Mouse (Mus musculus) thymus, adult 2 months (tissue): Measurements from ENCODE around the gene 9330161L09Rik. TPM values are rescaled to one million over a fixed set of nuclear protein-coding genes. Genes with fewer than 3 reads are reported as not detected.
A peak's percentile ranks its signal among the peaks of the same experiment; 100 is the strongest.

Experiments
- DNase-seq: peaks from one replicate; pipeline ENCODE4 v3.0.0; 2021
- H3K27ac ChIP-seq: fragments of 200-500 bp; 2 replicates; pipeline ENCODE4 v1.5.1; 2012; ENCODE audit warnings: low read length, control low read depth; ENCODE audit not compliant: control insufficient read depth, insufficient read depth
- H3K27me3 ChIP-seq: fragments of 200-500 bp; 2 replicates; pipeline ENCODE4 v1.6.1; 2012; ENCODE audit warnings: mild to moderate bottlenecking, low read length, moderate library complexity, mixed read lengths; ENCODE audit not compliant: control insufficient read depth, insufficient read depth
- H3K36me3 ChIP-seq: fragments of 200-500 bp; 2 replicates; pipeline ENCODE4 v1.6.1; 2012; ENCODE audit warnings: mild to moderate bottlenecking, low read length, moderate library complexity; ENCODE audit not compliant: control insufficient read depth, insufficient read depth
- H3K4me1 ChIP-seq: fragments of 200-500 bp; replicated peaks from 2 replicates; pipeline ENCODE4 v1.6.1; 2012; ENCODE audit warnings: low read length; ENCODE audit not compliant: control insufficient read depth, insufficient read depth
- H3K4me3 ChIP-seq: fragments of 200-500 bp; 2 replicates; pipeline ENCODE4 v1.5.1; 2012; ENCODE audit warnings: mild to moderate bottlenecking, low read length, control low read depth, moderate library complexity; ENCODE audit not compliant: control insufficient read depth, insufficient read depth
- CTCF ChIP-seq: fragments of 200-500 bp; IDR thresholded peaks from 2 replicates; pipeline ENCODE4 v1.5.1; 2012; ENCODE audit warnings: mild to moderate bottlenecking, control low read depth, low read length, moderate library complexity, borderline replicate concordance; ENCODE audit not compliant: control insufficient read depth, poor library complexity, insufficient read depth; ENCODE audit errors: extremely low read depth
- POLR2A ChIP-seq: fragments of 200-500 bp; IDR thresholded peaks from 2 replicates; pipeline ENCODE4 v1.6.1; 2012; ENCODE audit warnings: mild to moderate bottlenecking, low read length, control low read depth, moderate library complexity; ENCODE audit not compliant: control insufficient read depth, poor library complexity, insufficient read depth; ENCODE audit errors: extremely low read depth
- WGBS: fragments of 180-500 bp; shearing (Covaris S2); methylation state at CpG from one replicate; pipeline ENCODE4 v1.1.7; 2018; 5-methylcytosine and 5-hydroxymethylcytosine counted together
- polyA plus RNA-seq: library from polyadenylated mRNA; depleted of rRNA; stranded (reverse); fragments of >200 nt; gene quantifications from 2 replicates; pipeline ENCODE4 v1.2.3, GENCODE M21; 2012

9330161L09Rik gene
- polyA plus RNA-seq, 1 experiment: 1.7 TPM

GRCm38 (mm10) chr12:103373530-103374236, 33.9 kb downstream of the 9330161L09Rik start:
- Histone ChIP-seq H3K27me3 (no peaks in the 10 kb centered on the region), H3K4me1 (no peaks in the 10 kb centered on the region), H3K4me3 (no peak overlapping the region), H3K27ac (no peak overlapping the region), H3K36me3 (no peaks in the 10 kb centered on the region)
- TF ChIP-seq POLR2A: no peak
- TF ChIP-seq CTCF: no peak
- 82% methylated on average over 8 of the region's 8 CpGs for WGBS
- no peak for DNase-seq

- peak; percentile 71 for DNase-seq
- TF ChIP-seq POLR2A: no peak
- no peak for TF ChIP-seq CTCF
- no peak overlapping the region for H3K27ac ChIP-seq
- no peaks in the 10 kb centered on the region; the same call in 1 of the 2 replicates for H3K27me3 ChIP-seq
- WGBS: 27% methylated on average over 6 of the region's 6 CpGs
- no peaks in the 10 kb centered on the region for H3K36me3 ChIP-seq
- no peaks in the 10 kb centered on the region for H3K4me1 ChIP-seq
- no peak overlapping the region for H3K4me3 ChIP-seq
Measured at GRCm38 (mm10) chr12:103371711-103372110, 35.9 kb downstream of the 9330161L09Rik start.

GRCm38 (mm10) chr12:103370861-103371260, 36.8 kb downstream of the 9330161L09Rik start:
- no peak for DNase-seq
- WGBS: 95% methylated on average over 4 of the region's 4 CpGs
- Histone ChIP-seq H3K27me3 (no peaks in the 10 kb centered on the region; the same call in 1 of the 2 replicates), H3K4me1 (no peaks in the 10 kb centered on the region), H3K36me3 (no peaks in the 10 kb centered on the region), H3K4me3 (no peak overlapping the region), H3K27ac (no peak overlapping the region)
- TF ChIP-seq CTCF (no peak), POLR2A (no peak)

- H3K4me3 ChIP-seq: no peak overlapping the region
- H3K36me3 ChIP-seq: no peaks in the 10 kb centered on the region
- TF ChIP-seq CTCF: no peak
- H3K4me1 ChIP-seq: no peaks in the 10 kb centered on the region
- WGBS: 68% methylated on average over 2 of the region's 2 CpGs
- DNase-seq: no peak
- H3K27ac ChIP-seq: no peak overlapping the region
- H3K27me3 ChIP-seq: no peaks in the 10 kb centered on the region; the same call in 1 of the 2 replicates
Measured at GRCm38 (mm10) chr12:103368777-103369176, 38.8 kb downstream of the 9330161L09Rik start.

GRCm38 (mm10) chr12:103368326-103368669, 39.3 kb downstream of the 9330161L09Rik start:
- Histone ChIP-seq H3K27me3 (no peaks in the 10 kb centered on the region; the same call in 1 of the 2 replicates), H3K4me3 (no peak overlapping the region), H3K36me3 (no peaks in the 10 kb centered on the region), H3K4me1 (no peaks in the 10 kb centered on the region), H3K27ac (no peak overlapping the region)
- no peak for TF ChIP-seq CTCF
- no peak for TF ChIP-seq POLR2A
- DNase-seq: no peak
- 70% methylated on average over 7 of the region's 7 CpGs for WGBS

GRCm38 (mm10) chr12:103367620-103368325, 39.8 kb downstream of the 9330161L09Rik start:
- H3K4me3 ChIP-seq: no peak overlapping the region
- no peaks in the 10 kb centered on the region; the same call in 1 of the 2 replicates for H3K27me3 ChIP-seq
- 26% methylated on average over 18 of the region's 18 CpGs for WGBS
- no peaks in the 10 kb centered on the region for H3K36me3 ChIP-seq
- no peaks in the 10 kb centered on the region for H3K4me1 ChIP-seq
- peak; percentile 78 for TF ChIP-seq CTCF
- no peak for TF ChIP-seq POLR2A
- no peak overlapping the region for H3K27ac ChIP-seq
- DNase-seq: peak; percentile 78
